Mouse (Mus musculus) left cerebral cortex, adult 18-20 months (tissue): Measurements from ENCODE around the gene Fam162a. TPM values are rescaled to one million over a fixed set of nuclear protein-coding genes. Genes with fewer than 3 reads are reported as not detected.
"Not testable (repeated sequence)": the region's sequence is repeated elsewhere in the genome, so short reads cannot be mapped to it uniquely, and the experiment has no call there.

Experiments used
- DNase-seq, 2 experiments: peaks; one replicate each; pipeline ENCODE4 v3.0.0; 2021 to 2022; ENCODE audit warnings: low spot score in 2 of 2, mixed read lengths in 1 of 2
- total RNA-seq, 2 experiments: library from RNA; stranded (reverse); gene quantifications; 2 replicates each; pipeline ENCODE4 v1.2.3; 2021

The Fam162a gene
- total RNA-seq, 2 experiments from 2014 or later = 59.5 to 62.8 TPM

DNA sequence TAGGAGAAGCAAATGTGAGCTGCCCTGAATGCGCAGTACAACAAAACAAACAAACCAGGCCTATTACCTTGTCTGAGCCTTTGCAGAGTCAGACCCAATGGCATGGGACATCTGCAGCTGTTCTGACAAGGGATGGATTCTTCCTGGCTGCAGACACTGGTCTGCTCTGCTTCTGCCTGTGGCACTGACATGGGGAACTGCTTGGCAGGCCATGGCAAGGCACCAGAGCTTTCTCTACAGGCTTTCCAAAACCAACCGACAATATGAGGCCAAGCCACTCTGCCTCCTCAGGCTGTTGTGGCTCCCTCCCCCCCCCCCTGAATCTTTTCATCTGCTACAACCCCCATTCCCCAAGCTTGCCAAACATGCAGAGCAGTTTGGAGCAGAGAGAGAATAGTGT is 8.1 kb downstream of the Fam162a start:
- DNase-seq = no peak

DNA sequence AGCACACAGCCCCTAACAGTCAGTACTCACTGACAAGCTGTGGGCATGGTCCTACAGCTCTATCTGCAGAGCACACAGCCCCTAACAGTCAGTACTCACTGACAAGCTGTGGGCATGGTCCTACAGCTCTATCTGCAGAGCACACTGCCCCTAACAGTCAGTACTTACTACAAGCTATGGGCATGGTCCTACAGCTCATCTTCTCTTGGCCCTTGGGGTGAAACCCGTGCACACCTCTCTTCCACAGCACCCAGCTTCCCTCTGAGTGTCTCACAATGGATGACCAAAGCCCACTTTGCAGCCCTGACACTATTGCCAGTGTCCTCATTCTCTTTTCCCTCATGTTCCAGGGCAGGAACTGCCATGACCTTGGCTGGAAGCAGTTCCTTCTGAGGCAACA is 8.9 kb downstream of the Fam162a start:
- DNase-seq = not testable (repeated sequence)

DNA sequence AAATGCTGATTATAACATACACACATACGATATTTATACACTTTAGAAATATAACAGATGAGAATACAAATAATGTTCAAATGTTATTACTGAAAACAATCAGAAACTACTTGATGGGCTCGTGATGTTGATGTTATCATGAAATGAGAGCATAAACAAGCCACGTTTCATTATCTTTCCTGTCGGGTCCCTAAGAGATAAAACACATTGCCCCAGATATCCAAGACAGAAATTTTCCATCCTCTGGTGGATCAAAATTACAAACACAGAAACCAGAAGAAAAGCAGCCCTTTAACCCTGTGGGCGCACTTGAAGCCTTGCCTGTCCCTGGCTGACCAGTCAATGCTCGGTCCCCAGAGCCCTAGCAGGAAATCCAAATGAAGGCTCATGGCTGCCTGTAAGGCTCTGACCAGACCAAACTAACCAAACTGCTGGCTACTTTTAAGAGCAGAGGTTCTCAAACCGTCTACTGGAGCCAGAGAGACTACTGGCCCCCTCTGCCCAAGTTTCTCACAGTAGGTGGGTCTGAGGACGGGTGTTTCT is 13.4 kb downstream of the Fam162a start:
- no peak for DNase-seq

DNA sequence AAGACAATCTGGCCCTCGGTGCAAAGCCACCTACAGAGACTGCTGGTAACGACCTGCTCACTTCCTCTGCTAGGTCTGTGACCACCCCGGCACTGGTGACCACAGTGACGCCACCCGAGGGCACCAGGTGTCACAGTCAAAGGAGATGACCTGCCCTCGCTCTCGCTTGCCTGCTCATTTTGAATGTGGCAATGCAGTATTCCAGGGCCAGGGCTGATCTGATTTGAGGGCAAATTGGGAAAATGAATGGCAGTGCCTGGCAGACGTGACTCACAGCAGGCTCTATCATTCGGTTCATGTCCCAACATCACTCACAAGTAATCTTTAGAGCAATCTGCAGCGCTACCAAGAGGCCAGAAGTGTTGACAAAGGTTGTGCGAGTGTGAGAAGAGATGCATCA is 15.0 kb downstream of the Fam162a start:
- no peak for DNase-seq

DNA sequence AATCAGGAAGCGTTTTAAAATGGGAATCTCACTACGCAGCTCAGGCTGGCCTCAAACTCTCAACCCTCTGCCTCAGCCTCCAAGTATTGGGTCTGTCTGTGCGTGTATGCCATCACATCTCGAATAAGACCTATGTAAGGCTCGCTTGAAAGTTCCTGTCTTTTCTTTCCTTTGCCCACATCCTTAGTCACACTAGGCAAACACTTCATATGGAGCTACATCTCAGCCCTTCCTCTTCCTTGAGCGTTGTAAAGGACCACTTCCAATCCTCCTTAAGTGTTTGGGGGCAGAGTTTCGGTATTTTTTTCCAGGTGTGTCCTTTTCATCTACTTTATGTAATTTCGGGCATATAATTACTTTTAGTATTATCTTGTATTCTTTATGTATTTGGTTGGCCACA is 16.5 kb downstream of the Fam162a start:
- DNase-seq = no peak

DNA sequence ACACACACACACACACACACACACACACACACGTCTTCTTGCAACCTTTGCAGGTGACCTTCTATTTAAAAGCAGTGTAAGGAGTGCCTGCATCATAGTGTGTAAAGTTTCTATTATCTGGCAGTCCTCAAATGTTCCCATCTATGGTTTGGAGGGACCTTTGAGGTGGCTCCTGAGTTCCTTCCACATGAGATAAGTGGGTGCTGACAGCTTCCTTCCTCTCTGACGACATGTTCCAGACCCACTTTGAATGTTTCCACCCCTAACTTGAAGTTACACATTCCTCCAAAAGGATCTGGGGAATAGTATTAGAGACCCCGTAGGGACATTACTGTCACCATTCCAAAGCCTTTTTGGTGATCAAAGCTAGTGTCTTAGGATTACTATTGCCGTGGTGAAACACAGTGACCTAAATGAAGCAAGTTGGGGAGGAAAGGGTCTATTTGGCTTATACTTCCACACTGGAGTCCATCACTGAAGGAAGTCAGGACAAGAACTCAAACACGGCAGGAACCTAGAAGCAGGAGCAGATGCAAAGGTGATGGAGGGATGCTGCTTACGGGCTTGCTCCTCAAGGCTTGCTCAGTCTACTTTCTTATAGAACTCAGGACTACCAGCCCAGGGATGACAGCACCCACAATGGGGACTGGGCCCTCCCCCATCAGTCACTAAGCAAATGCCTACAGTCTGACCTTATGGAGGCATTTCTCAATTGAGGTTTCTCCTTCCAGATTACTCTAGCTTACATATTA is 17.7 kb downstream of the Fam162a start:
- no peak for DNase-seq

DNA sequence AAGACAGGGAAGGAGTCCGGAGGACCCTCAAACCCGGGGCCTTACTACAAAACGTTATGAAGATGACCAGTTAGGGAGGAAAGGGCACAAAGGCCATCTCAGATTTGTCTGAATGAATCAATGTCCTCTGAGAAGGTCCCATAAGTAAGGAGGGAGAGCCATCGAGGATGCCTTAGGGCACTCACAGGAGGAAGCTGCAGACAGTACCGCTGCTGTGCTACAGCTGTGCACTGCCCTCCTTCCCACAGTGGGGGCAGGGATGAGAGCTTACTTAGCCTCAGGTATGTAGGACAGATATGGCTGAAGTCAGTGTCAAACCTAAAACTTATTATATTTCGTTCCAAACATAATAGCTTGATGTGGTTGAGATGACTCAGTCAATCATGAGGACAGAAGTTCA is 19.9 kb downstream of the Fam162a start:
- DNase-seq = no peak

DNA sequence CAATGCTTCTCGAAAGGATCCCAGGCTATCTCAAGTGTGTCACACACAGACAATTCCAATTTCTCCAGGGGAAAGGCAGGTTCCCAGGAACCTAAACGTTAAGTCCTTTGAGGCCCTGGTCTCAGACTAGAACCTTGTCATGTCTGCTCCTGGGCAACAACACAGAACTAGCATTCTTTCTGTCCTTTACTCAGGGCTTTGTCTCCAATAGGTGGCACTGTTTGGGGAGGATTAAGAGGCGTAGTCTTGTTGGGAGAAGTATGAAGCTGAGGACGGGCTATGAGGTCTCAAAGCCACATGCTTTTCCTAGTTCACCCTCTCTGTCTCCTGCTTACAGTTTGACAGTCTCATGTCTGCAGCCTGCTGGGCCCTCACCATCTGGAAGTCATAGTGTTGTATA is 23.9 kb downstream of the Fam162a start:
- DNase-seq = no peak

DNA sequence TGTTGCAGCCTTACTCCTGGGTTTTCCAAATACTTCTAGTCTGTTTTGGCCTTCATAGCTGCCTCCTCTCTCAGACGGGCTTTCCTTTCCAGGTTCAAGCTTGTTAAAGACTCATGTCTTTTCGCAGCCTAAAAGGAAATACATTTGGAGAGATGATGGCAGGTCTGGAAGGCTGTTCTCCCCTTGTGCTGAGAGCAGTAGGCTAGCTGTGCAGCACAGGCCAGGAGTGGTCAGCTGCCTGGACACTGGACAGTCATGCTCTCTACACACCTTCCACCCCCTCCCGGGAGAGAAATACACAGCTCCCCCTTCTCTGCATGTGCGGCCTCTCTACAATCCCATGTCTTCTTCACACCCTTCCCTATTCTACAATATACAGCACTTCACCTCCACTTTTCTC is 27.4 kb downstream of the Fam162a start:
- DNase-seq = no peak

DNA sequence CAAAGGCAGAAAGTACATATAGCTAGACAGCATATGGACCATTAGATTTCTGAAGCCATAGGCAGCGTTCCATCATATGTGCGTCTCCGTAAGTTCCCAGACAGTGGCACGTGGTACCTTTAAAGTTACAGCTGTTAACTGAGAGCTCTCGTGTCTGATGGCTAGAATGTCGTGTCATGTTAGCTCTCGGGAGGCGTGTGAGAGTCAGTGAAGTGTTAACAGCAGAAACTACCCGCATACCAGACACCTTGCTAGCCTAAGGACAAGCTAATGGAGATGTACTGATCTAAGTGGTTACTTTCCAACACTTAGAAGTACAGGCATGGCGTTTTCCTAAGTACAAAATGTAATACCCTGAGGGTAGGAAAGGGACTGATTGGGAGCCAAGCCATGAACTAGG is 28.3 kb downstream of the Fam162a start:
- no peak for DNase-seq

DNA sequence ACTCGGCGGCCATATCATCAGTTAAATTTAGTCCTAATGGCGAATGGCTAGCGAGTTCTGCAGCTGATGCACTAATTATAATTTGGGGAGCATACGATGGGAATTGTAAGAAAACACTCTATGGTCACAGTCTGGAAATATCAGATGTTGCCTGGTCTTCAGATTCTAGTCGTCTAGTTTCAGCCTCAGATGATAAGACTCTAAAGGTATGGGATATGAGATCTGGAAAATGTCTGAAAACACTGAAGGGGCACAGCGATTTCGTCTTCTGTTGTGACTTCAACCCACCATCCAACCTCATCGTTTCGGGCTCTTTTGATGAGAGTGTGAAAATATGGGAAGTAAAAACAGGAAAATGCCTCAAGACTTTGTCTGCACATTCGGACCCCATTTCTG is 29.8 kb downstream of the Fam162a start:
- DNase-seq = no peak

DNA sequence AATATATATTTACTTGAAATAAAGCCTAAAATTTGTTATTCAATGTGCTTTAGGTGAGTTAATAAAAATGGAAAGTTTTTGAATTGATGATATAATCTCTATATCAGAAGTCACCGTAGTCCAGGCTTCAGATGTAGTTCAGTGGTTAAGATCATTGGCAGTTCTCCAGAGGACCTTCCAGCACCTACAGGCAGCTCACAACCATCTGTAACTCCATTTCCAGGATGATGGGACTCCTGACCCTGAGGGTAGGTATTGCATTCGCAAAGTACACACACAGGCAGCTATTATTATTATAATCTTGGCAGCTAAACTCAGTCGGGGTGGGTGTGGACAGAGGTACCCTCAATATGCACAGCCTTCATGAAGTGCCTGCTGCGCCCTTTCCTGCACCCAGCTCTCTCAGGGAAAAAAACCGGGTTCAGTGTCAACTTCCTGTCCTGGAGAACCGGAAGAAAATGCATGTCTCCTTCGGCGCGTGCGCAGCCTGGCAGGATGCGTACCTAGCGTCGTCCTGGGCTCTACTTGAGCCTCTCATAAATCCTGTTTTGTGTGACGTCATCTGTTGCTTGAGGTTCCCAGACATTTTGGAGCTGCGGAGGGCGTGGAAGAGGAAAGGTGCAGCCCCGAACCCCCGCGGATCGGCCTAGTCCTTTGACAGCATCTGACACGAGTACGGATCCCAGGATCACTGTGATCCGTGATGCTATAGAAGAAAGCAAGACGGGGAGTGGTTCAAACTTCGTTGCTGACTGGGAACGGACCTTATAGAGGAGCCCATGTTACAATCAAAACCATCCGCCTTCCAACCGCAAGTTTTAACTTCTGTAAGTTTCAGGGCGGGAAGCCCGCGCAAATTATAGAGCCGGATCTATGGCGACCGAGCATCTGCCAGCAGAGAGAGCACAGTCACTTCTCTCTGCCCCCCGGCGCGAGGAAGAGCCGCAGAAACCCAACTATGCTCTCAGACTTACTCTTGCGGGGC is 30.5 kb downstream of the Fam162a start, which contains the start of gene Wdr5b:
Gene Wdr5b, plus strand, starts transcription at position 551 of the 985 bp plus-strand sequence.
- DNase-seq = peak; percentile 87 to 93

DNA sequence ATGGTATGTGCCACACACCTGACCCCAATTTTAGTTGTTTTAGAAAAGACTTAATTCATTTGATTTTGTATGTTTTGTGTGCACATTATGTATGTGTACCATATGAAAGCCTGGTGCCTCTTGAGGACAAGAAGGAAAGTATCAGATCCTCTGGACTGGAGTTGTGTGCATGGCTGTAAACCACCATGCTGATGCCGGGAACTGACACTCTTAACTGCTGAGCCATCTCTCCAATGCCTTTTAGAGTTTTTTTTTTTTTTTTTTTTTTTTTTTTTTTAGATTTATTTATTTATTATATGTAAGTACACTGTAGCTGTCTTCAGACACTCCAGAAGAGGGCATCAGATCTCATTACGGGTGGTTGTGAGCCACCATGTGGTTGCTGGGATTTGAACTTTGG is 43.3 kb downstream of the Fam162a start:
- DNase-seq = not testable (repeated sequence)

DNA sequence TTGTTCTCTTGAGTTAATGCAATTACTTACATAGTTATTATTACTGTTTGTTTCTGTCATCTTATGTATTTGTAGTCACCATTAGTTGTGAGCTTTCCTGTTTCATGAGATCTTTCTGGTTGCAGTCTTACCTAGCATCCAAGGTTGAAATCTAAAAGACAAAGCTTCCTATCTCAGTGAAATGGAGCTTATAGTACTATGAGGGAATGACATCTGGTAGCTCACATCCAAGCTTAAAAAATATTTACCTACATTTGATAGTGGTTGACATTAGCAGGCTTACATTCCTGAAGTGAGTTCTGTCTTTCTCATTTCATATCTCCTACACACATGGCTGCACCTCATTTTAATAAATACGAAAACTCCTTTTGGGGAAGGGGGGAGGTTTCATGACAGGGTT is 55.1 kb downstream of the Fam162a start:
- no peak for DNase-seq

DNA sequence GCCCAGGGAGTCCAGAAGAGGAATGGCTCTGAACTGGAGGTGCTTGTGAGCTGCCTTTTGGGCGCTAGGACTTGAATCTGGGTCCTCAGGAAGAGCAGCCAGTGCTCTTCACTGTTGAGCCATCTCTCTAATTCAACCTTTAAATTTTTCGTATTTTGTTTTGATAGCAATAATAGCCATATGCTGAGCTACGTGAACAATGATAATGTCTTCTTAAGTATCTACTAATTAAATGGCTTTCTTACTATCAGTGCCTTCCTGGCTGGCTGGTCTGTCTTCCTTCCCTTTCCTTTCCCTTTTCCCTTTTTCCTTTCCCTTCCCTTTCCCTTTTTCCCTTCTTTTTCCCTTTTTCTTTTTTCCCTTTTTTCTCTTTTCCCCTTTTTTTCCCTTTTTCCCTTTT is 63.0 kb downstream of the Fam162a start:
- no peak for DNase-seq

DNA sequence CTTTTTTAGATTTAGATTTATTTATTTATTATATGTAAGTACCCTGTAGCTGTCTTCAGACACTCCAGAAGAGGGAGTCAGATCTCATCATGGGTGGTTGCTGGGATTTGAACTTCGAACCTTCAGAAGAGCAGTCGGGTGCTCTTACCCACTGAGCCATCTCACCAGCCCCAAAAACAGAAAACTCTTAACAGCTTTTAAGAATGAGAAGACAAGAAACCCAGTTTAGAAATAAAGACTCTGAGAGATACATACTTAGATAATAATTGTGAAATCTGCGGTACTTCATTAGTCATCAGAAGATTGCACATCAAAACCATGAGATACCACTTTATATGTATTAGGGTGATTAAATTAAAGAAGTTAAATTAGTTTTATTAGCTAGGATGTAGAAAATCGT is 72.5 kb downstream of the Fam162a start:
- not testable (repeated sequence) for DNase-seq

Other genes with a start within 250 kb of the Fam162a start
- 1 to 10 TPM; 1.4 to 2.0 TPM for gene Parp14, start 200.1 kb downstream of the Fam162a start, total RNA-seq
- 1 to 10 TPM; 2.3 to 3.4 TPM for gene Parp9, start 133.1 kb downstream of the Fam162a start, total RNA-seq
- gene Dtx3l, start 132.4 kb downstream of the Fam162a start, total RNA-seq = 1 to 10 TPM; 4.0 to 5.6 TPM
- gene Kpna1, start 92.8 kb downstream of the Fam162a start, total RNA-seq = 100 to 1,000 TPM; 148 to 152 TPM
- gene Wdr5b, start 30.4 kb downstream of the Fam162a start, total RNA-seq = 1 to 10 TPM; 3.4 to 4.8 TPM
- 10 to 100 TPM; 13.6 to 15.8 TPM for gene Ccdc58, start 91 bp upstream of the Fam162a start, total RNA-seq
- not detected for gene Csta1, start 59.6 kb upstream of the Fam162a start, total RNA-seq
- gene Stfa2l1, start 85.2 kb upstream of the Fam162a start, total RNA-seq = not detected
- not detected for gene Gm5483, start 112.6 kb upstream of the Fam162a start, total RNA-seq
- not detected for gene Gm5416, start 138.8 kb upstream of the Fam162a start, total RNA-seq
- not detected for gene 2010005H15Rik, start 149.9 kb upstream of the Fam162a start, total RNA-seq
- gene Stfa1, start 205.4 kb upstream of the Fam162a start, total RNA-seq = not detected